Mouse (Mus musculus): ENCODE measurements around the gene Kdm4b.

Gene Kdm4b

DNA sequence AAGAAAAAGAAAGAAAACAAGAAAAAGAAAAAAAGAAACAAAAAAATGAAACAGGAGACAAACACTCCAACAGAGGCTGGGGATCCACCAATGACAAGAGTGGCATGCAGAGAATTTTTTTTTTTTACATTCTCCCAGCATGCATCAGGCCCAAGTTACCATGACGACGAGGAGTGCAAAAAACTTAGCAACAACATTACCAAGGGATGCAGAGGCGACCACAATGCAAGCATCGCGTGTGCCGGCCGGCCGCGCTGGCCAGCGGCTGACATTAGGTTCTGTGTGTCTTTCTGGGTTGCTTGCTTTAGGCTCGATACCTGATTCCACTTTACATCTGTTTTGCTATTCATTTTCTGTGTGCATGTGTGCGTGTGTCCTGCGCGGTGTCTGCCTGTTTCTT, 119.5 kb downstream of the Kdm4b start:
- no peak for DNase-seq

DNA sequence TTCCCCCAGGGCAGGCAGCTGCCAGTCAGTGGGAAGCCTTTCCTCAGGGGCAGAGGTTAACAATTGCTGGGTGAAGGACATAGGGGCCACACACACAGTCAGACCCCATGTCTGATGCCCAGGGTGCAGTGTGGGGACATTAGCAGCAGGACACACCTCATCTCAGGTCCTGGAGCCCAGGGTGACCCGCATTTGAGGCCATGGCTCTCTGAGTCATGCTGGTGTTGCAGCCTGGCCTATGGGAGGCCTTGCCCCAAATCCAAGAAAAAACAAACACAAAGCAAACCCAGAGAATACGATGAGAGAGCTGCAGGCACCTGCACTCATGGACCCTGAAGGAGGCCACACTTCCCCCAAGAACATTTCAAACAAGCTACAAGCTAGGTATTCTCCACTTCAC, 121.9 kb downstream of the Kdm4b start:
- no peak for DNase-seq
